Mouse (Mus musculus) C2C12 (cell line): ENCODE results near the gene Snx29.

Experiments
- CEBPB ChIP-seq: IDR thresholded peaks from one replicate; pipeline ENCODE4 v1.6.1; 2011; ENCODE audit warnings: low read depth, mild to moderate bottlenecking, control low read depth, moderate library complexity
- CTCF ChIP-seq: IDR thresholded peaks from one replicate; pipeline ENCODE4 v1.5.1; 2011; ENCODE audit not compliant: control insufficient read depth, insufficient read depth, insufficient read length
- MYOD1 ChIP-seq: IDR thresholded peaks from one replicate; pipeline ENCODE4 v1.6.1; 2011; ENCODE audit warnings: low read depth; ENCODE audit not compliant: control insufficient read depth, insufficient read length
- MYOG ChIP-seq: IDR thresholded peaks from one replicate; pipeline ENCODE4 v1.6.1; 2011; ENCODE audit not compliant: control insufficient read depth, insufficient read length; ENCODE audit errors: extremely low read depth

GRCm38 (mm10) chr16:11433779-11434178, 111.1 kb downstream of the Snx29 start:
- no peak for TF ChIP-seq CTCF
- no peak for TF ChIP-seq MYOG
- no peak for TF ChIP-seq MYOD1
- no peak for TF ChIP-seq CEBPB
